Mouse (Mus musculus) brain, embryonic 14.5 days (tissue): Measurements from ENCODE around the gene Brinp1.
A peak's percentile ranks its signal among the peaks of the same experiment; 100 is the strongest.

Source experiments
- CTCF ChIP-seq: fragments of 200-500 bp; IDR thresholded peaks from 2 replicates; pipeline ENCODE4 v1.5.1; 2012; ENCODE audit warnings: inconsistent platforms, mild to moderate bottlenecking, moderate library complexity, borderline replicate concordance; ENCODE audit not compliant: insufficient read depth, insufficient read length; ENCODE audit errors: extremely low read depth
- POLR2A ChIP-seq: fragments of 200-500 bp; IDR thresholded peaks from 2 replicates; pipeline ENCODE4 v1.6.1; 2012; ENCODE audit warnings: mild to moderate bottlenecking, inconsistent platforms, borderline replicate concordance; ENCODE audit not compliant: poor library complexity, insufficient read depth, insufficient read length, severe bottlenecking; ENCODE audit errors: extremely low read depth

DNA sequence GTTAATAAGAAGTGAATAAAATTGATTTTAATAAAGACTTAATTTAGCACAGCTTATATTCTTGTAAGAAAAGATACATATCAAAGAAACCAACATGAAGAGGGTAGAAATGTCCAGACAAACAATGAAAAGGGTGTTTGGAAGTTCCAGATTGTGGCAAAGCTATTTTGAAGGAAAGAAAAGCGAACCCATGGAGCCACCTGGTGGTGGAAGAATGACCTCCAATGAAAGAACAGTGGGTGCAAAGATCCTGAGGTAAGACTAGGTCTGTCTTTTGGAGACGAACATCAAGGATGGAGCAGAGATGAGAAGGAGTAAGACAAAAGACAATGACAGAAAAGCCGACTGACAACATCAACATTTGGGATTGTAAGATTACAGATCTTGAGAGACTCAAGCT, 108.2 kb downstream of the Brinp1 start:
- TF ChIP-seq CTCF (peak; percentile 61; the same call in 1 of the 2 replicates), POLR2A (no peak)
